8 mouse cellular contexts compared by ENCODE assay signal in the genomic region with DNA sequence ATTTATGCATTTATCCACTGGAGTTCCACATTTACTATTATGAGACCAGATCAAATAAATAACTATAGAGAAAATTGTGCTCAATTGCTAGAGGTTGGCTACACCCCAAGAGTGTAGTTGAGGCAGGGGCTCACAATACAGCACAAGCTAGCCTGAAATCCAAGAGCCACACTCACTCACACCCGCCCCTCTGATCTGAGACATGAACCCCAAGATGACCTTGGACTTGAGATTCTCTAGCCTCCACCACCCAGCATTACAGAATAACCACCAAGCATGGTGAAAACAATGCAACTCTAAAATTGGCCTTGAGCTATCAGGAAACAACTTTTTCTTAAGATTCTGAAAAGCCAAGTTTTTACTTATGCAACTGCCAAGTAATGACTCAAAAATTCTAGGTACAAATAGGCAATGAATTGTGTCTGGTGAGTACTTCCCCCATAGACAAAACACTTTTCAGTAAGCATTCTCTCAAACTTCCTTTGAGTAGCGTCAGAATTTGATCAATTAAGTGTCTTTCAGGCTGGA. TPM values are rescaled to one million over a fixed set of nuclear protein-coding genes. Genes with fewer than 3 reads are reported as not detected.
DNase-seq lines count a peak whose midpoint lies in the region; ATAC-seq and TF ChIP-seq lines count a peak whose summit lies in the region.
"Had no signal": no experiment of that assay in that cellular context is flagged by ENCODE, and none has a peak within 500 bp of the region (broad histone marks: within the 10 kb centered on the region; RNA-seq: fewer than 3 reads in every experiment).

No protein-coding gene starts in this region.

- peak overlapping the region; percentile 13; the same call in 1 of the 2 replicates for H3K27ac ChIP-seq in lung, embryonic 14.5 days (ENCODE audit: low read depth)
- H3K27ac ChIP-seq in forebrain, embryonic 11.5 days (ENCODE audit: low read depth, low read length): no peak overlapping the region
- H3K27ac ChIP-seq in limb, embryonic 13.5 days: 0 out of 2 replicates have a peak overlapping the region, but pooled peaks have one; percentile 6
- 0 out of 2 replicates have a peak overlapping the region, but pooled peaks have one; percentile 1 for H3K27ac ChIP-seq in stomach, embryonic 15.5 days

- DNase-seq in lung, embryonic 14.5 days: no peak
- no peak for DNase-seq in lung, postnatal 25 days (ENCODE audit: low spot score)
- no peak for DNase-seq in forebrain, embryonic 11.5 days (ENCODE audit: low spot score)
- DNase-seq in spleen, postnatal 4 days (ENCODE audit: low spot score in 2 of 2): no peak
- DNase-seq: adrenal gland, adult 8-10 months had no signal

- H3K9ac ChIP-seq in lung, embryonic 14.5 days: peak overlapping the region; percentile 95
- H3K9ac ChIP-seq in forebrain, embryonic 11.5 days (ENCODE audit: low read length): peak overlapping the region; percentile 96
- peak overlapping the region; percentile 95 for H3K9ac ChIP-seq in limb, embryonic 13.5 days
- peak overlapping the region; percentile 100; the same call in 1 of the 2 replicates for H3K9ac ChIP-seq in stomach, embryonic 15.5 days

- H3K4me1 ChIP-seq in lung, embryonic 14.5 days (ENCODE audit: insufficient read depth): peaks cover 6% of the 10 kb centered on the region; the same call in 1 of the 2 replicates
- peaks cover 26% of the 10 kb centered on the region for H3K4me1 ChIP-seq in forebrain, embryonic 11.5 days (replicated peaks; ENCODE audit: control insufficient read depth, insufficient read depth, low read length)
- peaks cover 53% of the 10 kb centered on the region for H3K4me1 ChIP-seq in limb, embryonic 13.5 days
- H3K4me1 ChIP-seq in stomach, embryonic 15.5 days: peaks cover 38% of the 10 kb centered on the region

- no peak for TF ChIP-seq CTCF in lung, embryonic 14.5 days (IDR thresholded peaks at IDR 0.05; ENCODE audit: low read depth)

- ATAC-seq in lung, embryonic 14.5 days (ENCODE audit: insufficient read depth): no peak
- no peak for ATAC-seq in forebrain, embryonic 11.5 days (replicated peaks; ENCODE audit: low FRiP score)
- no peak for ATAC-seq in limb, embryonic 13.5 days (ENCODE audit: low FRiP score, low read depth)
- no peak for ATAC-seq in stomach, embryonic 15.5 days (ENCODE audit: insufficient read depth, low FRiP score, low read depth)
- ATAC-seq in erythroid progenitor cell, adult 5-6 weeks (replicated peaks; ENCODE audit: low FRiP score, poor library complexity, severe bottlenecking): no peak

- 34% methylated on average over 2 of the region's 2 CpGs for WGBS in lung, embryonic 14.5 days
- WGBS in forebrain, embryonic 11.5 days: 50% methylated on average over 2 of the region's 2 CpGs
- 47% methylated on average over 2 of the region's 2 CpGs for WGBS in limb, embryonic 13.5 days
- WGBS in stomach, embryonic 15.5 days: 23% methylated on average over 2 of the region's 2 CpGs

- H3K4me2 ChIP-seq in lung, embryonic 14.5 days: peak overlapping the region; percentile 96
- peak overlapping the region; percentile 70 for H3K4me2 ChIP-seq in forebrain, embryonic 11.5 days (ENCODE audit: low read depth, low read length, severe bottlenecking)
- H3K4me2 ChIP-seq in limb, embryonic 13.5 days (replicated peaks): peak overlapping the region; percentile 82
- H3K4me2 ChIP-seq in stomach, embryonic 15.5 days: peak overlapping the region; percentile 62

- peaks cover 33% of the 10 kb centered on the region for H3K36me3 ChIP-seq in lung, embryonic 14.5 days (ENCODE audit: insufficient read depth)
- peaks cover 4% of the 10 kb centered on the region for H3K36me3 ChIP-seq in forebrain, embryonic 11.5 days (ENCODE audit: control insufficient read depth, insufficient read depth, low read length)
- H3K36me3 ChIP-seq in limb, embryonic 13.5 days: peaks cover 34% of the 10 kb centered on the region
- H3K36me3 ChIP-seq in stomach, embryonic 15.5 days: peaks cover 24% of the 10 kb centered on the region

- H3K9me3 ChIP-seq in lung, embryonic 14.5 days (ENCODE audit: low read depth, low read length): no peaks in the 10 kb centered on the region
- H3K9me3 ChIP-seq in forebrain, embryonic 11.5 days (ENCODE audit: control insufficient read depth, low read length): no peaks in the 10 kb centered on the region
- H3K9me3 ChIP-seq in limb, embryonic 13.5 days: no peaks in the 10 kb centered on the region
- no peaks in the 10 kb centered on the region for H3K9me3 ChIP-seq in stomach, embryonic 15.5 days

- H3K27me3 ChIP-seq in lung, embryonic 14.5 days (ENCODE audit: insufficient read depth, low read length): no peaks in the 10 kb centered on the region
- H3K27me3 ChIP-seq in forebrain, embryonic 11.5 days (ENCODE audit: control insufficient read depth, insufficient read depth, low read length): no peaks in the 10 kb centered on the region
- no peaks in the 10 kb centered on the region for H3K27me3 ChIP-seq in limb, embryonic 13.5 days
- no peaks in the 10 kb centered on the region for H3K27me3 ChIP-seq in stomach, embryonic 15.5 days (replicated peaks)

- H3K4me3 ChIP-seq in lung, embryonic 14.5 days (ENCODE audit: low read depth, low read length): peak overlapping the region; percentile 96
- H3K4me3 ChIP-seq in forebrain, embryonic 11.5 days (ENCODE audit: low read depth, low read length): peak overlapping the region; percentile 92
- peak overlapping the region; percentile 77 for H3K4me3 ChIP-seq in limb, embryonic 13.5 days
- H3K4me3 ChIP-seq in stomach, embryonic 15.5 days (replicated peaks): peak overlapping the region; percentile 98

RNA-seq across cellular contexts. Expression of gene Rpl23a, which starts 1.5 kb away (rescaled TPM):
- 1,638 and 1,710 TPM in 2 replicates for polyA plus RNA-seq in lung, embryonic 14.5 days (2014; fragmentation: Nextera tagmentation; extraction: Ambion mirVana)
- 1,094 and 1,161 TPM in 2 replicates for polyA plus RNA-seq in forebrain, embryonic 11.5 days (2014; fragmentation: Nextera tagmentation; extraction: Ambion mirVana)
- polyA plus RNA-seq in limb, embryonic 13.5 days (2015; fragmentation: Nextera tagmentation; extraction: Ambion mirVana): 1,373 and 1,384 TPM in 2 replicates
- 1,236 and 1,312 TPM in 2 replicates for polyA plus RNA-seq in stomach, embryonic 15.5 days (2015; fragmentation: Nextera tagmentation; extraction: Ambion mirVana)
- total RNA-seq in erythroid progenitor cell, adult 5-6 weeks (2015; ENCODE audit: low replicate concordance): 1,034 and 1,190 TPM in 2 replicates
- total RNA-seq in erythroid progenitor cell, adult 5-6 weeks (2017; ENCODE audit: low replicate concordance): 811 and 1,012 TPM in 2 replicates

RNA-seq across cellular contexts. Expression of gene Tlcd1, which starts 5.4 kb away (rescaled TPM):
- polyA plus RNA-seq in lung, embryonic 14.5 days (2014; fragmentation: Nextera tagmentation; extraction: Ambion mirVana): 19.2 and 21.6 TPM in 2 replicates
- polyA plus RNA-seq in forebrain, embryonic 11.5 days (2014; fragmentation: Nextera tagmentation; extraction: Ambion mirVana): 7.1 and 9.9 TPM in 2 replicates
- polyA plus RNA-seq in limb, embryonic 13.5 days (2015; fragmentation: Nextera tagmentation; extraction: Ambion mirVana): 13.5 and 14.1 TPM in 2 replicates
- 29.8 and 30.8 TPM in 2 replicates for polyA plus RNA-seq in stomach, embryonic 15.5 days (2015; fragmentation: Nextera tagmentation; extraction: Ambion mirVana)
- total RNA-seq in erythroid progenitor cell, adult 5-6 weeks (2015; ENCODE audit: low replicate concordance): 174 and 194 TPM in 2 replicates
- 107 and 197 TPM in 2 replicates for total RNA-seq in erythroid progenitor cell, adult 5-6 weeks (2017; ENCODE audit: low replicate concordance)

RNA-seq across cellular contexts. Expression of gene Nek8, which starts 5.4 kb away (rescaled TPM):
- 15.3 and 17.2 TPM in 2 replicates for polyA plus RNA-seq in lung, embryonic 14.5 days (2014; fragmentation: Nextera tagmentation; extraction: Ambion mirVana)
- polyA plus RNA-seq in forebrain, embryonic 11.5 days (2014; fragmentation: Nextera tagmentation; extraction: Ambion mirVana): 7.6 and 9.6 TPM in 2 replicates
- polyA plus RNA-seq in limb, embryonic 13.5 days (2015; fragmentation: Nextera tagmentation; extraction: Ambion mirVana): 20.1 and 20.7 TPM in 2 replicates
- 15.4 and 18.2 TPM in 2 replicates for polyA plus RNA-seq in stomach, embryonic 15.5 days (2015; fragmentation: Nextera tagmentation; extraction: Ambion mirVana)
- total RNA-seq in erythroid progenitor cell, adult 5-6 weeks (2015; ENCODE audit: low replicate concordance): 43.2 and 79.6 TPM in 2 replicates
- total RNA-seq in erythroid progenitor cell, adult 5-6 weeks (2017; ENCODE audit: low replicate concordance): 35.9 and 76.8 TPM in 2 replicates

RNA-seq across cellular contexts. Expression of gene Rab34, which starts 6.3 kb away (rescaled TPM):
- 140 TPM in 2 replicates for polyA plus RNA-seq in lung, embryonic 14.5 days (2014; fragmentation: Nextera tagmentation; extraction: Ambion mirVana)
- 54.7 and 58.8 TPM in 2 replicates for polyA plus RNA-seq in forebrain, embryonic 11.5 days (2014; fragmentation: Nextera tagmentation; extraction: Ambion mirVana)
- 171 and 185 TPM in 2 replicates for polyA plus RNA-seq in limb, embryonic 13.5 days (2015; fragmentation: Nextera tagmentation; extraction: Ambion mirVana)
- polyA plus RNA-seq in stomach, embryonic 15.5 days (2015; fragmentation: Nextera tagmentation; extraction: Ambion mirVana): 111 and 120 TPM in 2 replicates
- 2.9 TPM in 1 of 2 replicates, not detected in the other for total RNA-seq in erythroid progenitor cell, adult 5-6 weeks (2015; ENCODE audit: low replicate concordance)
- total RNA-seq in erythroid progenitor cell, adult 5-6 weeks (2017; ENCODE audit: low replicate concordance): 2.6 and 7.1 TPM in 2 replicates

RNA-seq across cellular contexts. Expression of gene Proca1, which starts 11.3 kb away (rescaled TPM):
- 2.8 TPM in 2 replicates for polyA plus RNA-seq in lung, embryonic 14.5 days (2014; fragmentation: Nextera tagmentation; extraction: Ambion mirVana)
- polyA plus RNA-seq in forebrain, embryonic 11.5 days (2014; fragmentation: Nextera tagmentation; extraction: Ambion mirVana): 1.4 and 1.6 TPM in 2 replicates
- polyA plus RNA-seq in limb, embryonic 13.5 days (2015; fragmentation: Nextera tagmentation; extraction: Ambion mirVana): 2.7 and 3.0 TPM in 2 replicates
- 2.9 and 3.0 TPM in 2 replicates for polyA plus RNA-seq in stomach, embryonic 15.5 days (2015; fragmentation: Nextera tagmentation; extraction: Ambion mirVana)
- total RNA-seq in erythroid progenitor cell, adult 5-6 weeks (2015; ENCODE audit: low replicate concordance): not detected in 2 replicates
- not detected in 2 replicates for total RNA-seq in erythroid progenitor cell, adult 5-6 weeks (2017; ENCODE audit: low replicate concordance)
